Mouse (Mus musculus) T-cell, adult 2 months (primary cell): ENCODE results near the gene Prr12.
A peak's percentile ranks its signal among the peaks of the same experiment; 100 is the strongest.

ENCODE experiments used
- DNase-seq: peaks from one replicate; pipeline ENCODE4 v3.0.0; 2022; ENCODE audit warnings: low spot score

Gene Prr12

GRCm38 (mm10) chr7:45077322-45077721 is 24.6 kb upstream of the Prr12 start:
- DNase-seq: no peak

GRCm38 (mm10) chr7:45076501-45076900 is 23.8 kb upstream of the Prr12 start:
- DNase-seq: no peak

- no peak for DNase-seq
Observed at GRCm38 (mm10) chr7:45075405-45075804, 22.7 kb upstream of the Prr12 start.

- no peak for DNase-seq
Observed at GRCm38 (mm10) chr7:45073949-45074348, 21.3 kb upstream of the Prr12 start.

- no peak for DNase-seq
Observed at GRCm38 (mm10) chr7:45073171-45073707, 20.6 kb upstream of the Prr12 start.

GRCm38 (mm10) chr7:45072230-45072629 is 19.5 kb upstream of the Prr12 start:
- DNase-seq: no peak

GRCm38 (mm10) chr7:45069671-45070070 is 17.0 kb upstream of the Prr12 start:
- DNase-seq: peak; percentile 44

- peak; percentile 64 for DNase-seq
Observed at GRCm38 (mm10) chr7:45068000-45068318, 15.3 kb upstream of the Prr12 start.

GRCm38 (mm10) chr7:45067190-45067999 is 14.7 kb upstream of the Prr12 start:
- no peak for DNase-seq

GRCm38 (mm10) chr7:45062239-45062835 is 9.7 kb upstream of the Prr12 start, which contains the start of the genes Nosip and Prrg2:
Nosip (plus strand) TSS chr7:45062429.
Prrg2 (minus strand) TSS chr7:45062677.
- DNase-seq: peak; percentile 95

- DNase-seq: no peak
Observed at GRCm38 (mm10) chr7:45061532-45062075, 8.9 kb upstream of the Prr12 start.

GRCm38 (mm10) chr7:45060632-45061122 is 8.0 kb upstream of the Prr12 start:
- no peak for DNase-seq

- DNase-seq: no peak
Observed at GRCm38 (mm10) chr7:45058607-45059571, 6.2 kb upstream of the Prr12 start.

GRCm38 (mm10) chr7:45056972-45057348 is 4.3 kb upstream of the Prr12 start:
- DNase-seq: no peak

GRCm38 (mm10) chr7:45056329-45056971 is 3.8 kb upstream of the Prr12 start:
- no peak for DNase-seq

- peak; percentile 94 for DNase-seq
Observed at GRCm38 (mm10) chr7:45053931-45054510, 1.3 kb upstream of the Prr12 start.

- peak; percentile 65 for DNase-seq
Observed at GRCm38 (mm10) chr7:45053117-45053930, 643 bp upstream of the Prr12 start.

GRCm38 (mm10) chr7:45052181-45052861 is 360 bp downstream of the Prr12 start:
- DNase-seq: no peak

GRCm38 (mm10) chr7:45051601-45051974 is 1.1 kb downstream of the Prr12 start:
- DNase-seq: no peak
